Mouse (Mus musculus): ENCODE measurements around the gene Prss35. TPM values are rescaled to one million over a fixed set of nuclear protein-coding genes. Genes with fewer than 3 reads are reported as not detected.
A peak's percentile ranks its signal among the peaks of the same experiment; 100 is the strongest.

Prss35 gene
- polyA plus RNA-seq, 1 experiment = 1.8 TPM

DNA sequence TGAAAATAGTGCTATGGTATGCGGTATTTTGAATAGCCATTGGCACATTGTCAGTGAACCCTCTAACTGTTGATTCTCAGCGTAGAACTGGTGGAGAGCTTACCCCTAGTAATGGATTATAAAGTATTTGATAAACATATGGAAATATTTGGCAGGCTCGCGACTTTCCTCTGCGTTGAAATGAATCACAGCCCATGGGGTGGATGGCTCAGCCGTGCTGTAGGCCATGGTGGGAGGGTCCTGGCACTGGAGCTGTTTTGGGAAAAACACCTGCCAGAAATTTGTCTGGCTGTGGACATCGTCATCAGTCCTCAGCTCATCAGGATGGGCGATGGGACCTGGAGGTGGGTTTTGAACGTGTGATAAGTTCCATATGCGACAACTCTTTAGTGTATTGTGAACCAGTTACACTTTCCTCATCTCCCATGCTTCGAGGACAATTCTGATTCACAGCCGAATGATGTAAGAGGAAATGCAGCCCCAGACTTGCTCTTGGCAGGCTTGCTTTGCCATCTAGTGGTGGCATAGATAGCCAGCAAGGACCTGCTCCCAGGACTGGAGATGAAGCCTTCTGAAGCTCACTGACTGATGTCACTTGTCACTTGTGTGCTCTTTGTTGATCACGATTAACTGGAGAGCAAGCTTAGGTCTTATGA, 2.6 kb downstream of the Prss35 start:
- no peak overlapping the region for H3K27ac ChIP-seq (ENCODE audit: insufficient read depth, low read length)
- H3K4me1 ChIP-seq (ENCODE audit: control insufficient read depth, insufficient read depth, low read length) = no peaks in the 10 kb centered on the region; the same call in 1 of the 2 replicates
- TF ChIP-seq CTCF (IDR thresholded peaks at IDR 0.05; ENCODE audit: extremely low read depth, insufficient read depth, low read length) = peak; percentile 97
- TF ChIP-seq POLR2A (IDR thresholded peaks at IDR 0.05; ENCODE audit: extremely low read depth, insufficient read depth, low read length) = no peak
- H3K4me3 ChIP-seq (ENCODE audit: insufficient read depth, low read length) = no peak overlapping the region

DNA sequence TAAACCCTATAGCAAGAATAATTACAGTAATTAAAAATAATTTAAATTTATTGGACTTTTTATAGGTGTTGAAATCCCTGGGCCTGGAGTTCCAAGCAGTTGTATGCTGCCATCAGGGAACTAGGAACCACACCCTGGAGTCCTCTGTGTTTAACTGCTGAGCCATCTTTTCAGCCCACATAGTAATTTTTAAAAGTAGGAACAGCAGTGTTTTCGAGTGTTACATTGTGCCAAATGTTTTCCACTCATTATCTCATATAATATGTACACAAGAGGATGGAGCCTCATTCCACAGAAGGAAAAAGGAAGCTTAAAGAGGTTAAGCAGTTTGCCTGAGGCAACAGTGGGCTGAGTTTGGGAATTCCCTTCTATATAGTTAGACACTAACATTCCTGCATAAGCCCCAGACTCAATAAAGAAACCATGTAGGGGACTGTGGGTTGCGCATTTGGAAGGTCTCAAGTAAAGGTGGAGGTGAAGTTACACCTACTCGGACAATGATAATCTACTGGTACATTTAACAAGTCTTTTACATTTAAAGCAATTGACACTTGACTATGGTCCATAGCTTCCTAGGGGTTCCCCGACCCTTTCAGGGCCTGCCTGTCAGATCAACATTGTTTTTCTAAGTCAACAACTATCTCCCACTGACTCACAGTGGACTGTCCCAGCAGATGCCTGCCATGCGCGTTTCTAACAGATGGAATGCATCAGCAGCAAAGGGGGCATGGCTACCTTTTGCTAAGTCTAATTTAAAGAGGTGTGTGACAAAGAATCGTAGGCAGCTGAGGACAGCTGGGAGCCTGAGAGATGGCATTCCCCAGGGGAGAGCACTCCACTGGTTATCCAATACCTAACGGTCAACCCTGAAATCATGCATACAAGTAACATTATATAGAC, 19.3 kb downstream of the Prss35 start:
- H3K4me1 ChIP-seq (ENCODE audit: control insufficient read depth, insufficient read depth, low read length) = peaks cover 4% of the 10 kb centered on the region
- H3K27ac ChIP-seq (ENCODE audit: insufficient read depth, low read length) = no peak overlapping the region
- H3K4me3 ChIP-seq (ENCODE audit: insufficient read depth, low read length) = no peak overlapping the region
- TF ChIP-seq POLR2A (IDR thresholded peaks at IDR 0.05; ENCODE audit: extremely low read depth, insufficient read depth, low read length) (no peak), CTCF (IDR thresholded peaks at IDR 0.05; ENCODE audit: extremely low read depth, insufficient read depth, low read length) (no peak)

DNA sequence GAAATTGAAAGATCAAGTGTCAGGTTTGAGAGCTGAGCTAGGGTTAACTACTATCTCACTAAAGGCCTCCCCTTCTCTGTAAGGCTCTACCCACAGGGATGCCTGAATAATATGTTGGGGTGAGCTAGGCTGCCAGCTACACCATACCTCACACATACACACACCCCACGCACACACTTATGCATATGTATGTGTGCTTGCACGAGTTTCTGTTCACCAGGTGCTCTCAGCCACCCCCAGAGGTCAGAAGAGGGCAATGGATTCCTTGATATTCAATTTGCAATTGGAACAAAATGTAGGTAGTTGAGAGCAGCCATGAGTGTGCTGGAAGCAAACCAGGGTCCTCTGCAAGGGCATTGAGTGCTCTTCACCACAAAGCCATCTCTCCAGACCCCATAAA, 20.6 kb downstream of the Prss35 start:
- TF ChIP-seq POLR2A (IDR thresholded peaks at IDR 0.05; ENCODE audit: extremely low read depth, insufficient read depth, low read length) (no peak), CTCF (IDR thresholded peaks at IDR 0.05; ENCODE audit: extremely low read depth, insufficient read depth, low read length) (no peak)
- no peak overlapping the region for H3K4me3 ChIP-seq (ENCODE audit: insufficient read depth, low read length)
- no peak overlapping the region for H3K27ac ChIP-seq (ENCODE audit: insufficient read depth, low read length)

DNA sequence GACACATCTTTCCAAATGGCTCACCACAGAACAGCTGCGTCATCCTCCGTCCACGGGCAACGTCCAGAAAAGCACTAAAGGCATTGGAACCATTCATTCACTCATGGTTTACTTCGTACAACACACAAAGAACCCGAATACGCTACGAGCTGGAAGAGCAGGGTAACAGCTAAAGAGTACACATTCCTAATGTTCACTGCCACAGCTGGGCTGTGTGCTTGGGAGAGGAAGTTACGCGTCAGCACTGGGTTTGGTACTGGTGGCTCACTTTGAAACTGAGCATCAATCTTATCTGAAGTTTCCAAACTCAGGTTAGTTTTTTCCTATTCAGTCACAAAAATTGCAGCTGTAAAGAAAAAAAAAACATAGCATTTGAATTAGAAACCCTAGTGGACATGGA, 23.5 kb downstream of the Prss35 start:
- Histone ChIP-seq H3K27ac (ENCODE audit: insufficient read depth, low read length) (no peak overlapping the region; the same call in 1 of the 2 replicates), H3K4me1 (ENCODE audit: control insufficient read depth, insufficient read depth, low read length) (peaks cover 4% of the 10 kb centered on the region), H3K4me3 (ENCODE audit: insufficient read depth, low read length) (no peak overlapping the region)
- TF ChIP-seq POLR2A (IDR thresholded peaks at IDR 0.05; ENCODE audit: extremely low read depth, insufficient read depth, low read length) = no peak
- TF ChIP-seq CTCF (IDR thresholded peaks at IDR 0.05; ENCODE audit: extremely low read depth, insufficient read depth, low read length) = no peak

More for the DNA sequence above, 20.6 kb downstream of the Prss35 start:
- peaks cover 4% of the 10 kb centered on the region for H3K4me1 ChIP-seq (ENCODE audit: control insufficient read depth, insufficient read depth, low read length)

DNA sequence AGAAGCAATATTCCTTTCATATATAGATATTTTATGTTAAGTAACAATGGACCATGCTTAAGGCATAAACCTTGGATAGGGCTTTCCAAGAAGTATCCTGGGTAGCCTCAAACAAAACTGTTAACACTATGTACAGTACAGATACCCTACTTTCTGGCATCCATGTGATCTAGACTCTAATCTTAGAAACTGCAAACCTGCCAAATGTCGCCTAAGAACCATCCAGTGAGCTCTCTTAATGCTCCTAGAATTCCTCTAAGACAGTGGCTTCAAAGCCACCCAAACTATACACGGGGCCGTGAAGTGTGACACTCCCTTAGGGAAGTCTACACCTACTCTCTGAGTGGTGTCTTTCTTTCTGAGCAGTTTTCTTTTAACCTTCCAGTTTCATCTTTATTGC, 29.4 kb downstream of the Prss35 start:
- H3K4me1 ChIP-seq (ENCODE audit: control insufficient read depth, insufficient read depth, low read length) = no peaks in the 10 kb centered on the region
- H3K27ac ChIP-seq (ENCODE audit: insufficient read depth, low read length) = no peak overlapping the region
- no peak overlapping the region for H3K4me3 ChIP-seq (ENCODE audit: insufficient read depth, low read length)
- no peak for TF ChIP-seq CTCF (IDR thresholded peaks at IDR 0.05; ENCODE audit: extremely low read depth, insufficient read depth, low read length)
- TF ChIP-seq POLR2A (IDR thresholded peaks at IDR 0.05; ENCODE audit: extremely low read depth, insufficient read depth, low read length) = no peak

DNA sequence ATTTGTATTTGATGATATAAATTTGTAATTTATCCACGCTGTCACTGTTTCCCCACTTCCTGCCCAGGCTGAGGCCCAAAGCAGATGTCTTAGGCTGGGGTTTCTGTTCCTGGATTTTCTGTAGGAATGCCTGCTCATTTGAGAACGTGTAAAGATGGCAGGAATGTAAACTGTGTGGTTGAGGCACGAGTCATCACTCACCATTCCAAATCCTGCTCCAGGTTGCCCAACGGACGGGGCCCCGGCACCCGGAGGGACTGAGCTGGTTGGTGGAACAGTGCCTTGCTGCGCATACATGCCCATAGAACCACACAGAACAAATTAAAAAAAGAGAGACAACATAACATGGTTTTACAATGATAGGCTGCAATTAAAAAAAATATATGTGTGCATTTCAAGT, 30.5 kb downstream of the Prss35 start:
- no peak overlapping the region for H3K4me3 ChIP-seq (ENCODE audit: insufficient read depth, low read length)
- H3K4me1 ChIP-seq (ENCODE audit: control insufficient read depth, insufficient read depth, low read length) = no peaks in the 10 kb centered on the region
- H3K27ac ChIP-seq (ENCODE audit: insufficient read depth, low read length) = no peak overlapping the region
- TF ChIP-seq CTCF (IDR thresholded peaks at IDR 0.05; ENCODE audit: extremely low read depth, insufficient read depth, low read length) (no peak), POLR2A (IDR thresholded peaks at IDR 0.05; ENCODE audit: extremely low read depth, insufficient read depth, low read length) (no peak)

DNA sequence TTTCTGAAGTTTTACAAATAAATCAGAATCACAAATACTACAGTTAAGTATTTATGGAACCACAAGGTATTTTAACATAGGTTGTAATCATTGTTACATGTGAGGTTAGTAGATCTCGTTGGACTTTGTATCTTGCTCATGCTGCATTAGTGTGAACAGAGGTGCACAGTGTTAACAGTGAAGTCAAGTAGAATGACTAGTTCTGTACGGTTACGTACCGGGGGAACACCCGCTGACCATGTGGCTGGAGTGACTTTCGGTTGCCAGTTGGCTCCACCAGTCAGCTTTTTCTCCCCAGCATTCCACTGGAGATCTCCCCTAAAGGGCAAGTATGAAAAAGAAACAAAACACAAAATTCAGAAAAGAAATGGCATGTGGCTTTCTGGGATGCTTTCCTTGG, 31.9 kb downstream of the Prss35 start:
- TF ChIP-seq POLR2A (IDR thresholded peaks at IDR 0.05; ENCODE audit: extremely low read depth, insufficient read depth, low read length) (no peak), CTCF (IDR thresholded peaks at IDR 0.05; ENCODE audit: extremely low read depth, insufficient read depth, low read length) (no peak)
- Histone ChIP-seq H3K4me1 (ENCODE audit: control insufficient read depth, insufficient read depth, low read length) (no peaks in the 10 kb centered on the region), H3K27ac (ENCODE audit: insufficient read depth, low read length) (no peak overlapping the region), H3K4me3 (ENCODE audit: insufficient read depth, low read length) (no peak overlapping the region)

DNA sequence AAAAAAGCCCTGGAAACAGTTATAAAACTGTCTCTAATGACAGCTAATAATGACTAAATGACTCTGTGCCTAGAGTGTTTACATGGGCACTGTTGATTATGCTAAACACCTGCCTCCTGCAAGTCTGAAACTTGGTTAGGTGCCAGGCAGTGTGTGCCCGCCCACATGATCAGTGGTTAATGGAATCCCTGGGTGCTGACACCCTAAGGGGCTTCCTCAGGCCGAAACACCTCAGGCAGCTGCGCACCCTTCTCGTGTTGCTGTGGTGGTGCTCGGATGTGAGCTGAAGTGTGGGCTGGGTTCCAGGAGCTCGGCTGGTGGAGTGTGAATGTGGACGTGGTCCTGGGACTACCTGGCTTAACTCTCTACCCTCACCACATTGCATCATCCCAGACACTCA, 33.9 kb downstream of the Prss35 start:
- TF ChIP-seq CTCF (IDR thresholded peaks at IDR 0.05; ENCODE audit: extremely low read depth, insufficient read depth, low read length) (no peak), POLR2A (IDR thresholded peaks at IDR 0.05; ENCODE audit: extremely low read depth, insufficient read depth, low read length) (no peak)
- Histone ChIP-seq H3K4me3 (ENCODE audit: insufficient read depth, low read length) (no peak overlapping the region), H3K4me1 (ENCODE audit: control insufficient read depth, insufficient read depth, low read length) (no peaks in the 10 kb centered on the region), H3K27ac (ENCODE audit: insufficient read depth, low read length) (no peak overlapping the region)

DNA sequence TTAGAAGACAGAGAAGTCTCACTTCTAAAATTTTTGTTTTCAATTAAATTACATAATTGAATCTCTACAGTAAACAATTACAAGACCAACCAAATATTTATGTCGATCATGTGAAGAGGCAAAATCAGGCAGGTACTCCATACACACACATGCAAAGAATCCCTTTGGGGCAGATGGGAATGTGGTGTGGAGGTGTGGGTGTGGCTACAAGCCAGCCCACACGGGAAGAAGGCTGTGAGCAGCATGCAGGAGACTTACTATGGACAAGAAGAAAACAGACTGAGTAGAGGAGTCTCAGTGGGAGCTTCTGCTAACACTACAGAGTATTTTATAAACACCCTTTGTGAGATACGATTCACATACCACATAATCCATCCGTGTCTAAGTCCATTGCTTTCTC, 34.8 kb downstream of the Prss35 start:
- no peak for TF ChIP-seq POLR2A (IDR thresholded peaks at IDR 0.05; ENCODE audit: extremely low read depth, insufficient read depth, low read length)
- no peak for TF ChIP-seq CTCF (IDR thresholded peaks at IDR 0.05; ENCODE audit: extremely low read depth, insufficient read depth, low read length)
- Histone ChIP-seq H3K27ac (ENCODE audit: insufficient read depth, low read length) (no peak overlapping the region), H3K4me1 (ENCODE audit: control insufficient read depth, insufficient read depth, low read length) (peaks cover 1% of the 10 kb centered on the region; the same call in 1 of the 2 replicates), H3K4me3 (ENCODE audit: insufficient read depth, low read length) (no peak overlapping the region)
